Mouse (Mus musculus): Measurements from ENCODE around the gene Pbld2. TPM values are rescaled to one million over a fixed set of nuclear protein-coding genes. Genes with fewer than 3 reads are reported as not detected.
A peak's percentile ranks its signal among the peaks of the same experiment; 100 is the strongest.

The Pbld2 gene
- polyA plus RNA-seq (2015; fragmentation: Nextera tagmentation; extraction: Ambion mirVana) = 1.3 TPM in 2 replicates

DNA sequence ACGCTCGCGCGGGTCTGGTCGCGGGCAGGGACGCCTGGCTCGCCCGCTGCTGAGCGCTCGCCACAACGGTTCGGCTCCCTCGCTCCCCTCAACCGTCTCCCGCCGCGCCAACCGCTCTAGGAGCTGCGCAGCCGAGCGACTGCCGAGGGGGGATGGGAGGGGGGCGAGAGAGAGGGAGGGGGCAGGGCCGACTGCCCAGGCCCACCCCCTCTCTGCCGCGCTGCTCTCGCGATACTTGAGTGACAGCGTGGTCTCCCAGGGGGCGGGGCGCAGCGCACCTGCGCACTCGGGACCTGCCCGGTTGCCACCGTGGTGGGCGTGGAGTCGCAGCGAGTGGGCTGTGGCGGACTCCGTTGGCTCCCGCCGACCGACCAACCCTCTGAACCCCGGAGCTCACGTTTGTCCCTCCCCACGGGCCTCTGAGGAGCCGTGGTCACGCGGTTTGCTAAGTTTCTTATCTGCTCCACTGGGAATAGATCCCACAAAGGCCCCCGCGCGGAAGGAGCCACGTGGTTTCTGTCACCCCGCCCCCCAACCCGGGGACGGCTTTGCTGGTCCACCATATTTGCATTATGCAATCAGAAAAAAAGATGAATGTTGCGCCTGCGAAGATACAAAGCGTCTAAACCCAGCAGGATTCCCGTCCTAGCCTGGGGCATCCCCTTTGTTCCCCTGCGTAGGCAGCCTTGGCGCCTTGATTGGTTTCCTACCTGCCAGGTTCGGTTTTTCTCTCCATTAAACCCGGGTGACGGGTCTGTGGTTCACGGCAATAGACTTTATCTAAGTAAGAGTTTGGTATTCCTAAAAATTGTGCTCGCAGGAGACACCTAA lies at the start of gene Pbld2, which contains the start of gene Hnrnph3:
Gene Pbld2, plus strand, starts transcription at position 567 of the 831 bp plus-strand sequence.
Gene Hnrnph3, minus strand, starts transcription at position 469 of the 831 bp plus-strand sequence.
- ATAC-seq = peak; percentile 94
- no peaks in the 10 kb centered on the region for H3K9me3 ChIP-seq
- H3K4me3 ChIP-seq (replicated peaks) = peak within 1 kb of the TSS; percentile 90
- H3K27ac ChIP-seq = peak within 1 kb of the TSS; percentile 100
- peak within 1 kb of the TSS; percentile 100 for H3K9ac ChIP-seq (replicated peaks)
- 1% methylated on average over 61 of the region's 69 CpGs for WGBS
- H3K4me2 ChIP-seq (replicated peaks) = peak within 1 kb of the TSS; percentile 92
- no peaks in the 10 kb centered on the region for H3K27me3 ChIP-seq
- H3K4me1 ChIP-seq (replicated peaks) = peaks cover 71% of the 10 kb centered on the region
- no peaks in the 10 kb centered on the region for H3K36me3 ChIP-seq

DNA sequence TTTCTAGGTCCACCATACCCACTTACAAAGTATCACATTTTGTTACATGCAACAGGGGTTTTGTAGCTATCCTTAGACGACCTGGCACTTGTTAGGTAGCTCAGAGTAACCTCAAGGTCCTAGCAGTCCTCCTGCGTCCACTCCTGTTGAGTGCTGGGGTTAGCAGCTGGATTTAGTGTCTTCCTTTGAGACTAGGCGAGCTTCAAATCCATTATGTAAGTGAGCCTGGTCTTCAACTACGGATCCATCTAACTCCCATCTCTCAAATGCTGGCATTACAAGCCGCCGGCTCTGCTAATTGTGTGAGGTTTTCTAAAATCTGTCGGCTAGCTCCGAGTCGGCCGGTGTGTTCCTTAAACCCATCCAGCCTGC lies 44.5 kb upstream of the Pbld2 start:
- ATAC-seq = peak; percentile 34
- peak overlapping the region; percentile 97 for H3K4me3 ChIP-seq (replicated peaks)

DNA sequence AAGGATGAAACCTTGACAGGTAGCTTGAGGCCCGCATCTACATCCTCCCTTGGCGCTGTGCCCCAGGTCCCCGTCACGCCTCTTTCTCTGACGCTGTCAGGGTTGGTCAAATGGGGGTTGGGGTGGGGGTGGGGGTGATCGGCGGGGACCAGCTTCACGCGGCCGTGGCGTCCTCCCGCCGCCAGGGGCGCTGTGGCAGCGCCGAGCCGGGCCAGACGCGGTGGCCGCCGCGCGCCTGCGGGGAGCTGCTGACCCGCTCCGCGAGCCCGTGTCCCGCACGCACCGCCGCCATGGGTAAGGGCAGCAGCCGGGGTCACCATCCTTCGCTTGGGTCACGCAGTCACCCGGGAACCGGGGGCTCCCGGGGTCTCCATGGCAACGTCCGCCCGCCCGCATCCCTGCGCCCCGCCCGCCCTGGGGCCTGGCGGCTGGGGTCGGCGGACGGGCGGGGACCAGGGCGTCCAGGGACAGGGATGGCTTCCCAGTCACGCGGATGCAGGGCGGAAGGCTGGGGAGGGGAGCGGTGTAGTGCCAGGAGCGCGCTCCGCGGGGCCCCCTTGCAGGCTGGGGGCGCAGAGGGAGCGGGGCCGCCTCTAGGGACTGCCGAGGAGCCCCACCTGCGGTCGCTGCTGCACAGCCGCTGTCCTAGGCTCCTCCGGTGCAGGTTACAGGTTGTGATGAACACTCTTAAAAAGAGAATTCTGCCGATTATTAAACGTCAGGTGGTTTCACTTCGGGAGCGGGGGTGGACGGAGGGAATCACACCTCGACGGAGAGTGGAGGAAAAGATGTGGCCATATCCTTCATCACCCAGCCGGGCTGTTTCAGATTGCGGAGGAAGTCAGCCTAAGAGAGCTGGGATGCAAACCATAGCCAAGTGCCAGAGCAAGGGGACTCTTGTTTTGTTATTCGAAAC lies 43.8 kb upstream of the Pbld2 start, which contains the start of gene Rufy2:
Gene Rufy2, plus strand, starts transcription at position 185 of the 916 bp plus-strand sequence.
- H3K27me3 ChIP-seq = no peaks in the 10 kb centered on the region
- peaks cover 20% of the 10 kb centered on the region for H3K4me1 ChIP-seq (replicated peaks)
- H3K36me3 ChIP-seq = peaks cover 34% of the 10 kb centered on the region
- no peaks in the 10 kb centered on the region for H3K9me3 ChIP-seq
- peak; percentile 95 for ATAC-seq
- H3K4me2 ChIP-seq (replicated peaks) = peak within 1 kb of the TSS; percentile 63
- H3K4me3 ChIP-seq (replicated peaks) = peak within 1 kb of the TSS; percentile 97
- under 1% methylated on average over 75 of the region's 77 CpGs for WGBS
- peak within 1 kb of the TSS; percentile 91 for H3K9ac ChIP-seq (replicated peaks)
- H3K27ac ChIP-seq = peak within 1 kb of the TSS; percentile 89

More for the DNA sequence above, 44.5 kb upstream of the Pbld2 start:
- H3K9me3 ChIP-seq = no peaks in the 10 kb centered on the region
- 9% methylated on average over 10 of the region's 10 CpGs for WGBS
- peaks cover 27% of the 10 kb centered on the region for H3K36me3 ChIP-seq
- H3K27ac ChIP-seq = peak overlapping the region; percentile 89
- peaks cover 20% of the 10 kb centered on the region for H3K4me1 ChIP-seq (replicated peaks)
- peak overlapping the region; percentile 63 for H3K4me2 ChIP-seq (replicated peaks)
- no peaks in the 10 kb centered on the region for H3K27me3 ChIP-seq
- peak overlapping the region; percentile 91 for H3K9ac ChIP-seq (replicated peaks)

DNA sequence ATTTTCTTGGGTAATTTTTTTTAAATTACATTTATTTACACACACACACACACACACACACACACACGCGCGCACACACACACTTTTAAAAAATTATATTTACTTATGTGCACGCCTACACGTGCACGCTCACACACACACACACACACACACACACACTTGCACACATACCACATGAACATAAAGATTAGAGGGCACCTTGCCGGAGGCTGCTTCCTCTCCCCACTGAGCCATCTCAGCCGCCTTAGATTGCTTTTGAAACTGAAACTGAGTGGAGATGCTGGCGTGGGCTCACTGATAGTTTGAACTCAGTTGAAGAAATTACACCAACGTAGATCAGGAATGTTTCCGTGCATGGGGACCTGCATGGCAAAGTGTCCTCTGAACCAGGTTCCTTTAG lies 40.0 kb upstream of the Pbld2 start:
- no peak overlapping the region for H3K27ac ChIP-seq
- WGBS = 93% methylated on average over 11 of the region's 11 CpGs
- H3K4me1 ChIP-seq (replicated peaks) = peaks cover 20% of the 10 kb centered on the region
- H3K27me3 ChIP-seq = no peaks in the 10 kb centered on the region
- no peak overlapping the region for H3K4me3 ChIP-seq (replicated peaks)
- H3K36me3 ChIP-seq = peaks cover 51% of the 10 kb centered on the region
- H3K4me2 ChIP-seq (replicated peaks) = no peak overlapping the region
- H3K9ac ChIP-seq (replicated peaks) = no peak overlapping the region
- no peak for ATAC-seq
- H3K9me3 ChIP-seq = no peaks in the 10 kb centered on the region

DNA sequence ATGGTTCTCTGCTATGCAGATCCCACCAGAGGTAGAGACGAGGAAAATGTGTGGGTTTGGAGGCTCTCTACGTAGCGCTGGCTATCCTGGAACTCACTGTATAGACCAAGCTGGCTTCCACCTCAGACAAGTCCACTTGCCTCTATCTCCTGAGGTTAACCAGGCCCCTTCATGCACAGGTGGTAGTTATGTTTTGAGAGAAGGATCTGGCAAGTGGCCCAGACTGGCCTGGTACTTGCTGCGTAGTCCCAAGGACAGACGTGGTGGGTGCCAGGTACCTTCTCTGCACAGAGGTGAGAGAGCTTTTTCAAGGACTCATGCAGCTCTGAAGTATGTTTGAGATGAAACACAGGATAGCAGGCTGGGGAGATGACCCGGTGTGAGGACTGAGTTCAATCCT lies 39.6 kb upstream of the Pbld2 start:
- no peak for ATAC-seq
- peaks cover 55% of the 10 kb centered on the region for H3K36me3 ChIP-seq
- H3K27me3 ChIP-seq = no peaks in the 10 kb centered on the region
- 94% methylated on average over 6 of the region's 6 CpGs for WGBS
- no peak overlapping the region for H3K27ac ChIP-seq
- no peak overlapping the region for H3K4me3 ChIP-seq (replicated peaks)
- H3K4me2 ChIP-seq (replicated peaks) = no peak overlapping the region
- no peaks in the 10 kb centered on the region for H3K9me3 ChIP-seq
- peaks cover 19% of the 10 kb centered on the region for H3K4me1 ChIP-seq (replicated peaks)
- no peak overlapping the region for H3K9ac ChIP-seq (replicated peaks)

DNA sequence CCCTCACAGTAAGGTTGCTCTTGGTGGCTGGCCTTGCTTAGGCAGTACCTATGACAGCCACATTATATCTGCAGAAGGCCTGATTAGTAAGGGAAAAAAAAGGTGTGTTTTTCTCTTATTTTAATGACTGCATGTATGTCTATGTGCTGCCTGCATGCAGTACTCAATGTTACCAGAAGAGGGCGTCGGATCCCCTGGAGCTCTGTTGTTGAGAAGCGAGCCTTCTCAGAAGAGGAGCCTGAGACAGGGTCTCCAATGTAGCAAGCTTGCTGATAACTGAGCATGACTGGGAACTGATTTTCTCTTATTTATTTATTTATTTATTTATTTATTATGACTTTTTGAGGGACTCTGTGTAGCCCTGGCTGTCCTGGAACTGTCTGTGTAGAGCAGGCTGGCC lies 36.8 kb upstream of the Pbld2 start:
- H3K4me3 ChIP-seq (replicated peaks) = no peak overlapping the region
- no peaks in the 10 kb centered on the region for H3K27me3 ChIP-seq
- H3K9ac ChIP-seq (replicated peaks) = no peak overlapping the region
- peaks cover 81% of the 10 kb centered on the region for H3K36me3 ChIP-seq
- ATAC-seq = no peak
- WGBS = 16% methylated on average over 3 of the region's 3 CpGs
- H3K4me1 ChIP-seq (replicated peaks) = no peaks in the 10 kb centered on the region
- H3K27ac ChIP-seq = no peak overlapping the region
- no peak overlapping the region for H3K4me2 ChIP-seq (replicated peaks)
- H3K9me3 ChIP-seq = no peaks in the 10 kb centered on the region

DNA sequence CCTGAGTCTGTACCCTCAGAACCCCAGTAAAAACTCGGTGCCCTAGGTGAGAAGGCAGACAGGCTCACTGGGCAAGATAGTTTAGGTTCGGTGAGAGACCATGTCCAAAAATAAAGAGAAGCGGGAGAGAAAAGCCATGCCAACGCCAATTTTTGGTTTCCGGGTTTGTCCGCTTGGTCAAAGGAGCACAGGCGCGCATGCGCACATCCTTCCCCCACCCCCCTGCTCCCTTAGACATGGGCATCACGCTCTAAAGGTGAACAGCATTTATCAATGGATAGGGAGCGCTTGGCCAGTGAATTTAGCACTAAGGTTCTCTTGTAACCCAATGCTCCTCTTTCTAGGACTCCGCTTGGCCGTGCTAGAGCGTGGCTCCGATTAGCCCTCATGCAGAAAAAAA lies 33.5 kb upstream of the Pbld2 start:
- Histone ChIP-seq H3K4me3 (replicated peaks) (no peak overlapping the region), H3K36me3 (peaks cover 81% of the 10 kb centered on the region), H3K4me1 (replicated peaks) (no peaks in the 10 kb centered on the region), H3K4me2 (replicated peaks) (no peak overlapping the region), H3K27ac (no peak overlapping the region), H3K9ac (replicated peaks) (no peak overlapping the region), H3K9me3 (no peaks in the 10 kb centered on the region), H3K27me3 (no peaks in the 10 kb centered on the region)
- 91% methylated on average over 15 of the region's 15 CpGs for WGBS
- no peak for ATAC-seq

DNA sequence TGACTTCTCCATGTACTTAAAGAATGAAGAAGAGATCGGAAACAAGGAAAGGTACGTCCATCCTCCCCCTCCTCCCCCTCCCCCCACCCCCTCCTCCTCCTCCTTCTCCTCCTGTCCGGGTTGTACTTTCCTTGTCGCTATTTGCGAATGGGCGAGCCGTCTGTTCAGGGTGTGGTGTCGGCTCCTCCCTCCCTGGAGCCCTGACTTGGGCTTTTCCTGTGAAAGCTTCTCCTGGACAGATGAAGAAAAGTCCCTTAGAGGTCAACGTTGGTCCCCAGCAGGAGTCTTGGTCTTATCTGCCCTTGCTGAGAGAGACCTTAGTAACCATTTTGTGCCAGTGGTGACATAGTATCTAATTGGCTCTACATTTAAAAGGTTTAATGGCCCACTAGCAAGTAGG lies 30.1 kb upstream of the Pbld2 start:
- Histone ChIP-seq H3K9ac (replicated peaks) (no peak overlapping the region), H3K27ac (no peak overlapping the region), H3K4me2 (replicated peaks) (no peak overlapping the region), H3K4me1 (replicated peaks) (no peaks in the 10 kb centered on the region), H3K36me3 (peaks cover 94% of the 10 kb centered on the region), H3K9me3 (peaks cover 3% of the 10 kb centered on the region; the same call in 1 of the 2 replicates), H3K27me3 (no peaks in the 10 kb centered on the region), H3K4me3 (replicated peaks) (no peak overlapping the region)
- 88% methylated on average over 8 of the region's 9 CpGs for WGBS
- no peak for ATAC-seq

DNA sequence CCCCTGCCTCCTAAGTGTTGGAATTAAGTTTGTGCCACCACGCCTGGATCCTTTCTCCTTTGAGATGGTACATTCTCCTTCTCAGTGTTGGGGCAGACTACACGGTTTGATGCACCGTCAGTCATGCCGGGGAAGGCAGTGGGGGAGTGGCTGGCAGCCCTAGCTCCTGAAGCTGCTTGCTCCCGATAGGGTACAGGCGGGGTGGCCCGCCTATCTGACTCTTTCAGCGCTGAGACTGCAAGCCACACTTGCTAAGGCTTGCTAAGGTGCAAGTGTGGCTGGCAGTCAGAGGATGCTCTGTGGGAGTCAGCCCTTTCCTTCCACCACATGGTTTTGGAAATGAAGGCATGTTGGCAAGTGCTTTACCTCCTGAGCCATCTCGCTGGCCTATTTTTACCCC lies 23.5 kb upstream of the Pbld2 start:
- no peak overlapping the region for H3K9ac ChIP-seq (replicated peaks)
- H3K27ac ChIP-seq = no peak overlapping the region
- H3K9me3 ChIP-seq = peaks cover 3% of the 10 kb centered on the region; the same call in 1 of the 2 replicates
- no peaks in the 10 kb centered on the region for H3K4me1 ChIP-seq (replicated peaks)
- ATAC-seq = no peak
- 57% methylated on average over 9 of the region's 9 CpGs for WGBS
- no peak overlapping the region for H3K4me3 ChIP-seq (replicated peaks)
- H3K4me2 ChIP-seq (replicated peaks) = no peak overlapping the region
- no peaks in the 10 kb centered on the region for H3K27me3 ChIP-seq
- H3K36me3 ChIP-seq = peaks cover 92% of the 10 kb centered on the region

DNA sequence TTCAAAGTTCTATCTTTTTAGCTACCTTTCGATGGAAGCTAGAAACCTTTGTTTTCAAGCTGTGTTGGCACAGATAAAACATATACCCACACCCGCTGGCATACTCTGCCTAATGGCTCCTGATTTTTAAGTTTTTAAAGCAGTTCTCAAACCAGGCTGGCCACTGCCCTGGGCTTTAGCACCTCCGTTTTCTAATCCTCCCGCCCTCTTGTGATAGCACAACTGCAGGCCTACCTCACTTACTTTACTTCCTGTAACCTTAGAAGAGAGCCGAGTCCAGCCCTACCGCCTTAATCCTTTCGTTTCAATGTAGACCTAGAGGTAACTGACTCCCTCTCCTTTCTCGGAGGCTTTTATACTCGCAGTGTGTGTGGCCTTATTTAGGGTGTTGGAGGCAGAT lies 20.9 kb upstream of the Pbld2 start:
- Histone ChIP-seq H3K4me1 (replicated peaks) (no peaks in the 10 kb centered on the region), H3K27ac (no peak overlapping the region), H3K9me3 (no peaks in the 10 kb centered on the region), H3K4me2 (replicated peaks) (no peak overlapping the region), H3K27me3 (no peaks in the 10 kb centered on the region), H3K9ac (replicated peaks) (no peak overlapping the region), H3K4me3 (replicated peaks) (no peak overlapping the region), H3K36me3 (peaks cover 91% of the 10 kb centered on the region)
- 79% methylated on average over 9 of the region's 9 CpGs for WGBS
- no peak for ATAC-seq

DNA sequence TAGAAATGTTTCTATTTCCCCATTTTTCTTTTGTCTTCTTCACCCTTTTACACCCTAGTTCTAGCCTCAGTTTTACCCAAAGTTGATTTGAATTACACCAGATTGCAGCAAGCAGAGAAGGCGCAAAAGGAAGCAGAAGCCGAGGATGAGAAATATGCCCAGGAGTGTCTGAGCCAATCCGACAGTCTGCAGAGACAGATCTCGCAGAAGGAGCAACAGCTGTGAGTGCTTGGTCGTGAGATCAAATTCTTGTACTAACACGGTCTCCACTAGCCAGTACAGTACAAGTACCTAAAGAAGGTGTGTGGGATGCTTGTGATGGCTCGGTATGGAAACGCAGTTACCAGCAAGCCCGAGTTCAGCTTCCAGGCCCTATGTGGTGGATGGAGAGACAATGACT lies 19.6 kb upstream of the Pbld2 start:
- WGBS = 92% methylated on average over 9 of the region's 9 CpGs
- Histone ChIP-seq H3K36me3 (peaks cover 89% of the 10 kb centered on the region), H3K27me3 (no peaks in the 10 kb centered on the region), H3K4me1 (replicated peaks) (no peaks in the 10 kb centered on the region), H3K4me2 (replicated peaks) (no peak overlapping the region), H3K9ac (replicated peaks) (no peak overlapping the region), H3K27ac (no peak overlapping the region), H3K9me3 (no peaks in the 10 kb centered on the region), H3K4me3 (replicated peaks) (no peak overlapping the region)
- no peak for ATAC-seq

DNA sequence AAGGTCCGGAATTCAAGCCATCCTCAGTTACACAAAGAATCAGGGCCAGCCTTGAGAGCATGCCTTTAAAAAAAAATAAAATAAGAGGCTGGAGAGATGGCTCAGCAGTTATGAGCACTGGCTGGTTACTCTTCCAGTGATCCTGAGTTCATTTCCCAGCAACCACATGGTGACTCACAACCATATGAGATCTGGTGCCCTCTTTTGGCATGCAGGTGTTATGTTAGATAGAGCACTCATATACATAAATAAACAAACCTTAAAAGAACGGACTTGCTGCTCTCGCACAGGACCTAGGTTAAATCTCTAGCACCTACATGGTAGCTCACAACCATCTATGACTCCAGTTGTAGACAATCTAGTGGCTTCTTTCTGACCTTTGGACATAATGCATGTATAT lies 15.9 kb upstream of the Pbld2 start:
- H3K9ac ChIP-seq (replicated peaks) = no peak overlapping the region
- no peaks in the 10 kb centered on the region for H3K9me3 ChIP-seq
- H3K4me3 ChIP-seq (replicated peaks) = no peak overlapping the region
- H3K4me2 ChIP-seq (replicated peaks) = no peak overlapping the region
- no peak for ATAC-seq
- WGBS = 81% methylated on average over 3 of the region's 3 CpGs
- no peak overlapping the region for H3K27ac ChIP-seq
- peaks cover 90% of the 10 kb centered on the region for H3K36me3 ChIP-seq
- H3K4me1 ChIP-seq (replicated peaks) = no peaks in the 10 kb centered on the region
- no peaks in the 10 kb centered on the region for H3K27me3 ChIP-seq

Data from midbrain, embryonic 13.5 days (tissue).